Mouse (Mus musculus) forebrain, embryonic 11.5 days (tissue): ENCODE data around the gene Fbf1. TPM values are rescaled to one million over a fixed set of nuclear protein-coding genes. Genes with fewer than 3 reads are reported as not detected.
A peak's percentile ranks its signal among the peaks of the same experiment; 100 is the strongest.

Source experiments
- ATAC-seq: fragments of 200-750 bp; cut with Nextera tagmentation; replicated peaks from 2 replicates; pipeline ENCODE4 v1.8.0; 2017; ENCODE audit warnings: moderate TSS enrichment; ENCODE audit not compliant: low FRiP score
- DNase-seq: peaks from one replicate; pipeline ENCODE4 v3.0.0-alpha.2; 2017; ENCODE audit warnings: low spot score
- H3K27ac ChIP-seq: fragments of 300-500 bp; sonication (generic); 2 replicates; pipeline ENCODE4 v1.5.1; 2014; ENCODE audit warnings: low read depth, low read length
- H3K27me3 ChIP-seq: fragments of 300-500 bp; sonication (generic); 2 replicates; pipeline ENCODE4 v1.6.1; 2014; ENCODE audit warnings: mild to moderate bottlenecking, low read length, mixed read lengths; ENCODE audit not compliant: control insufficient read depth, insufficient read depth
- H3K36me3 ChIP-seq: fragments of 300-500 bp; sonication (generic); 2 replicates; pipeline ENCODE4 v1.6.1; 2014; ENCODE audit warnings: mild to moderate bottlenecking, low read length, moderate library complexity, mixed read lengths; ENCODE audit not compliant: control insufficient read depth, insufficient read depth
- H3K4me1 ChIP-seq: fragments of 300-500 bp; sonication (generic); replicated peaks from 2 replicates; pipeline ENCODE4 v1.6.1; 2014; ENCODE audit warnings: low read length, mixed read lengths; ENCODE audit not compliant: control insufficient read depth, insufficient read depth
- H3K4me2 ChIP-seq: fragments of 300-500 bp; sonication (generic); 2 replicates; pipeline ENCODE4 v1.6.1; 2014; ENCODE audit warnings: low read depth, mild to moderate bottlenecking, low read length, moderate library complexity, mixed read lengths; ENCODE audit not compliant: severe bottlenecking
- H3K4me3 ChIP-seq: fragments of 300-500 bp; sonication (generic); 2 replicates; pipeline ENCODE4 v1.5.1; 2014; ENCODE audit warnings: low read depth, low read length
- H3K9ac ChIP-seq: fragments of 300-500 bp; sonication (generic); 2 replicates; pipeline ENCODE4 v1.6.1; 2014; ENCODE audit warnings: low read length
- H3K9me3 ChIP-seq: fragments of 300-500 bp; sonication (generic); 2 replicates; pipeline ENCODE4 v1.6.1; 2016; ENCODE audit warnings: low read length, mixed read lengths; ENCODE audit not compliant: control insufficient read depth
- WGBS: fragments of 180-500 bp; shearing (Covaris S2); extraction: QIAGEN DNeasy Blood & Tissue Kit; methylation state at CpG from one replicate; pipeline ENCODE4 v1.1.7; 2014; 5-methylcytosine and 5-hydroxymethylcytosine counted together
- polyA plus RNA-seq: library from polyadenylated mRNA; unstranded; fragments of >200 nt; fragmentation: Nextera tagmentation; extraction: Ambion mirVana; gene quantifications from 2 replicates; pipeline ENCODE4 v1.2.1, GENCODE M21; 2014

Gene Fbf1
- polyA plus RNA-seq, 1 experiment from 2014 or later = 60.3 TPM

GRCm38 (mm10) chr11:116105065-116105464 is 62.9 kb downstream of the Fbf1 start:
- no peak overlapping the region for H3K9ac ChIP-seq
- peaks cover 39% of the 10 kb centered on the region for H3K4me1 ChIP-seq
- WGBS = 93% methylated on average over 2 of the region's 2 CpGs
- no peak overlapping the region for H3K4me2 ChIP-seq
- no peaks in the 10 kb centered on the region for H3K36me3 ChIP-seq
- DNase-seq (no peak), ATAC-seq (no peak)
- H3K4me3 ChIP-seq = no peak overlapping the region
- no peaks in the 10 kb centered on the region for H3K9me3 ChIP-seq
- H3K27ac ChIP-seq = no peak overlapping the region
- H3K27me3 ChIP-seq = peaks cover 41% of the 10 kb centered on the region

- peaks cover 33% of the 10 kb centered on the region for H3K4me1 ChIP-seq
Observed at GRCm38 (mm10) chr11:116104006-116104646, 63.8 kb downstream of the Fbf1 start.

GRCm38 (mm10) chr11:116103572-116103971 is 64.4 kb downstream of the Fbf1 start:
- Histone ChIP-seq H3K9ac (no peak overlapping the region), H3K36me3 (no peaks in the 10 kb centered on the region), H3K27ac (no peak overlapping the region), H3K4me1 (peaks cover 33% of the 10 kb centered on the region), H3K27me3 (peaks cover 26% of the 10 kb centered on the region), H3K4me2 (no peak overlapping the region), H3K4me3 (no peak overlapping the region), H3K9me3 (no peaks in the 10 kb centered on the region)
- no peak for DNase-seq
- 76% methylated on average over 12 of the region's 12 CpGs for WGBS
- no peak for ATAC-seq

More at GRCm38 (mm10) chr11:116104006-116104646, 63.8 kb downstream of the Fbf1 start:
- ATAC-seq (no peak), DNase-seq (peak; percentile 63)
- H3K9me3 ChIP-seq = no peaks in the 10 kb centered on the region
- 0 out of 2 replicates have a peak overlapping the region, but pooled peaks have one; percentile 18 for H3K4me2 ChIP-seq
- H3K36me3 ChIP-seq = no peaks in the 10 kb centered on the region
- WGBS = 53% methylated on average over 14 of the region's 14 CpGs
- no peak overlapping the region; the same call in 1 of the 2 replicates for H3K9ac ChIP-seq
- H3K27me3 ChIP-seq = peaks cover 31% of the 10 kb centered on the region
- no peak overlapping the region for H3K4me3 ChIP-seq
- H3K27ac ChIP-seq = no peak overlapping the region; the same call in 1 of the 2 replicates

- Histone ChIP-seq H3K27me3 (peaks cover 15% of the 10 kb centered on the region), H3K4me3 (no peak overlapping the region), H3K27ac (peak overlapping the region; percentile 82; the same call in 1 of the 2 replicates), H3K9me3 (no peaks in the 10 kb centered on the region), H3K4me2 (no peak overlapping the region), H3K4me1 (peaks cover 29% of the 10 kb centered on the region), H3K9ac (peak overlapping the region; percentile 55), H3K36me3 (no peaks in the 10 kb centered on the region)
- 54% methylated on average over 3 of the region's 4 CpGs for WGBS
- DNase-seq (no peak), ATAC-seq (no peak)
Observed at GRCm38 (mm10) chr11:116102472-116102871, 65.5 kb downstream of the Fbf1 start.

GRCm38 (mm10) chr11:116101931-116102381 is 66.0 kb downstream of the Fbf1 start:
- Histone ChIP-seq H3K9me3 (no peaks in the 10 kb centered on the region), H3K36me3 (no peaks in the 10 kb centered on the region), H3K4me1 (peaks cover 28% of the 10 kb centered on the region), H3K9ac (peak overlapping the region; percentile 55), H3K4me3 (no peak overlapping the region), H3K27me3 (peaks cover 10% of the 10 kb centered on the region), H3K27ac (peak overlapping the region; percentile 82), H3K4me2 (no peak overlapping the region)
- peak; percentile 67 for DNase-seq
- ATAC-seq = no peak
- 24% methylated on average over 11 of the region's 11 CpGs for WGBS

GRCm38 (mm10) chr11:116100839-116101238 is 67.1 kb downstream of the Fbf1 start:
- no peak overlapping the region for H3K4me3 ChIP-seq
- H3K36me3 ChIP-seq = no peaks in the 10 kb centered on the region
- no peak for DNase-seq
- H3K4me2 ChIP-seq = no peak overlapping the region
- no peaks in the 10 kb centered on the region for H3K9me3 ChIP-seq
- 89% methylated on average over 7 of the region's 7 CpGs for WGBS
- H3K27me3 ChIP-seq = no peaks in the 10 kb centered on the region; the same call in 1 of the 2 replicates
- no peak overlapping the region for H3K27ac ChIP-seq
- H3K4me1 ChIP-seq = peaks cover 18% of the 10 kb centered on the region
- no peak for ATAC-seq
- no peak overlapping the region for H3K9ac ChIP-seq

- Histone ChIP-seq H3K27me3 (no peaks in the 10 kb centered on the region), H3K4me2 (no peak overlapping the region), H3K4me1 (peaks cover 18% of the 10 kb centered on the region), H3K27ac (no peak overlapping the region), H3K9ac (no peak overlapping the region), H3K36me3 (no peaks in the 10 kb centered on the region), H3K9me3 (no peaks in the 10 kb centered on the region), H3K4me3 (no peak overlapping the region)
- WGBS = 77% methylated on average over 6 of the region's 6 CpGs
- ATAC-seq (no peak), DNase-seq (no peak)
Observed at GRCm38 (mm10) chr11:116100385-116100784, 67.6 kb downstream of the Fbf1 start.

- peaks cover 18% of the 10 kb centered on the region for H3K4me1 ChIP-seq
- no peaks in the 10 kb centered on the region for H3K36me3 ChIP-seq
- DNase-seq (no peak), ATAC-seq (no peak)
- H3K27ac ChIP-seq = no peak overlapping the region
- 89% methylated on average over 6 of the region's 6 CpGs for WGBS
- no peaks in the 10 kb centered on the region for H3K27me3 ChIP-seq
- no peaks in the 10 kb centered on the region for H3K9me3 ChIP-seq
- no peak overlapping the region for H3K9ac ChIP-seq
- no peak overlapping the region for H3K4me3 ChIP-seq
- H3K4me2 ChIP-seq = no peak overlapping the region
Observed at GRCm38 (mm10) chr11:116099462-116099861, 68.5 kb downstream of the Fbf1 start.
